Mouse (Mus musculus): ENCODE measurements around the gene Mfsd4b5. TPM values are rescaled to one million over a fixed set of nuclear protein-coding genes. Genes with fewer than 3 reads are reported as not detected.
"Not testable (repeated sequence)": the region's sequence is repeated elsewhere in the genome, so short reads cannot be mapped to it uniquely, and the experiment has no call there.

The Mfsd4b5 gene
- total and polyA plus RNA-seq, 3 experiments = 0.22 TPM; not detected in 2

- no peaks in the 10 kb centered on the region for H3K4me1 ChIP-seq (ENCODE audit: insufficient read depth, low read depth, low read length)
- no peaks in the 10 kb centered on the region for H3K9me3 ChIP-seq (replicated peaks)
- H3K4me3 ChIP-seq (ENCODE audit: low read depth, low read length) = no peak overlapping the region
- no peaks in the 10 kb centered on the region for H3K36me3 ChIP-seq (replicated peaks)
- TF ChIP-seq POLR2AphosphoS5 (IDR thresholded peaks at IDR 0.05; ENCODE audit: insufficient replicate concordance, low read depth, low read length) = no peak
- no peak for TF ChIP-seq CTCF (IDR thresholded peaks at IDR 0.05; ENCODE audit: low read depth, low read length)
- TF ChIP-seq GATA1 (IDR thresholded peaks at IDR 0.05; ENCODE audit: borderline replicate concordance, low read length) = no peak
- TF ChIP-seq GATA2 (IDR thresholded peaks at IDR 0.05; ENCODE audit: borderline replicate concordance, low read depth, low read length) = no peak
- TF ChIP-seq TAL1 (conservative IDR thresholded peaks at IDR 0.05; ENCODE audit: low read depth, low read length) = no peak
- DNase-seq (ENCODE audit: low spot score) (no peak), ATAC-seq (ENCODE audit: extremely low read depth, insufficient number of reproducible peaks, low FRiP score, poor library complexity, severe bottlenecking) (no peak)
- peaks cover 36% of the 10 kb centered on the region for H3K27me3 ChIP-seq (ENCODE audit: insufficient read depth, low read length)
Observed at GRCm38 (mm10) chr10:39936553-39936952, 49.9 kb downstream of the Mfsd4b5 start.

DNA sequence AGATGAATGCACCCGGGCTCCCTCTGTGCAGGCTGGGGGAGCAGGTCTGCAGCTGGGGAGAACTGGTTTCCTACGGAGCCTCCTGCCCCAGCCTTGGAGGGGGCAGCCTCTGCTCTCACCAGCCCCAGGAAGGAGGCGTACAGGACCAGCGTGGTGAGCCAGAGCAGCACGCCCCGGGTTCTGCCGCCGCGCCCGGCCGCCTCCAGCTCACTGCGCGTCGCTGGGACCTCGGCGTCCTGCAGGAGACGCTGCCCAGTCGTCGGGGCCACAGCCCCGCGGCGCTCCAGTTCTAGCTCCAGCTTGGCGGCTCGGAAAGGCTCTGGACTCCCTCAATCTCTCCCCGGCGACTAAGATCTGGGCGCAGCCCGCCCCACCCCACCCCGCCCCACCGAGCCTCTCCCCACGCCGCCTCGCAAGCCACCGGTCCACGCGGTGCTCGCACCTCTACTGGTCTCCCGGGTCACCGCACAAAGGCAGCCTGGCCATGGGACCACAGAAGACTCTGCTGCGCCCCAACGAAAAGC, 59.8 kb downstream of the Mfsd4b5 start, which contains the start of gene Mfsd4b2:
Gene Mfsd4b2, minus strand, starts transcription at position 308 of the 524 bp plus-strand sequence.
- TF ChIP-seq GATA1 (IDR thresholded peaks at IDR 0.05; ENCODE audit: borderline replicate concordance, low read length) (no peak), TAL1 (conservative IDR thresholded peaks at IDR 0.05; ENCODE audit: low read depth, low read length) (no peak), POLR2AphosphoS5 (IDR thresholded peaks at IDR 0.05; ENCODE audit: insufficient replicate concordance, low read depth, low read length) (no peak), CTCF (IDR thresholded peaks at IDR 0.05; ENCODE audit: low read depth, low read length) (no peak), GATA2 (IDR thresholded peaks at IDR 0.05; ENCODE audit: borderline replicate concordance, low read depth, low read length) (no peak)
- DNase-seq (ENCODE audit: low spot score) (no peak), ATAC-seq (ENCODE audit: extremely low read depth, insufficient number of reproducible peaks, low FRiP score, poor library complexity, severe bottlenecking) (no peak)
- Histone ChIP-seq H3K9me3 (replicated peaks) (no peaks in the 10 kb centered on the region), H3K36me3 (replicated peaks) (no peaks in the 10 kb centered on the region), H3K4me1 (ENCODE audit: insufficient read depth, low read depth, low read length) (no peaks in the 10 kb centered on the region), H3K4me3 (ENCODE audit: low read depth, low read length) (no peak within 1 kb of the TSS), H3K27me3 (ENCODE audit: insufficient read depth, low read length) (peaks cover 7% of the 10 kb centered on the region; the same call in 1 of the 2 replicates)

GRCm38 (mm10) chr10:39924556-39924955, 61.9 kb downstream of the Mfsd4b5 start:
- not testable (repeated sequence) for H3K9me3 ChIP-seq (replicated peaks); H3K27me3 ChIP-seq (ENCODE audit: insufficient read depth, low read length); H3K4me1 ChIP-seq (ENCODE audit: insufficient read depth, low read depth, low read length); DNase-seq (ENCODE audit: low spot score); H3K36me3 ChIP-seq (replicated peaks); ATAC-seq (ENCODE audit: extremely low read depth, insufficient number of reproducible peaks, low FRiP score, poor library complexity, severe bottlenecking); H3K4me3 ChIP-seq (ENCODE audit: low read depth, low read length)

DNA sequence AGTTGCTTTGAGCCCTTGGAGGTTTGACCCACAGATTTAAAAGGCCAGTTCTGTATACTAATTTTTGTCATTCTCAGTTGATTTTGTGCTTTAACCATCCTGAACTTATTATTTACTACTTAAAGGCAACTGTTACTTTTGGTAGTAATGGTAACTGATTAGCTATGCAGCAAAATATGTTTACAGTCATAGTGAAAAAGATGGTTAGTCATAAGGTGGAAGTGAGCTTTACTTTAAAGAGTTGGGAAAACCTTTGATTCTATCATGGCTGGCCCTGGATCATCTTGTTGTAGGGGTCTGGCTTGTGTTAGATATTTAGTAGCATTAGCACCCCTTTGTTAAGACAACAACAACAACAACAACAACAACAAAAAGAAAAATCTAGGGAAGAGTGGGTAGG, 73.8 kb downstream of the Mfsd4b5 start:
- no peaks in the 10 kb centered on the region; the same call in 1 of the 2 replicates for H3K4me1 ChIP-seq (ENCODE audit: insufficient read depth, low read depth, low read length)
- H3K36me3 ChIP-seq (replicated peaks) = no peaks in the 10 kb centered on the region
- no peak overlapping the region for H3K4me3 ChIP-seq (ENCODE audit: low read depth, low read length)
- ATAC-seq (ENCODE audit: extremely low read depth, insufficient number of reproducible peaks, low FRiP score, poor library complexity, severe bottlenecking) (no peak), DNase-seq (ENCODE audit: low spot score) (no peak)
- no peak for TF ChIP-seq GATA2 (IDR thresholded peaks at IDR 0.05; ENCODE audit: borderline replicate concordance, low read depth, low read length)
- H3K9me3 ChIP-seq (replicated peaks) = no peaks in the 10 kb centered on the region
- H3K27me3 ChIP-seq (ENCODE audit: insufficient read depth, low read length) = peaks cover 22% of the 10 kb centered on the region

DNA sequence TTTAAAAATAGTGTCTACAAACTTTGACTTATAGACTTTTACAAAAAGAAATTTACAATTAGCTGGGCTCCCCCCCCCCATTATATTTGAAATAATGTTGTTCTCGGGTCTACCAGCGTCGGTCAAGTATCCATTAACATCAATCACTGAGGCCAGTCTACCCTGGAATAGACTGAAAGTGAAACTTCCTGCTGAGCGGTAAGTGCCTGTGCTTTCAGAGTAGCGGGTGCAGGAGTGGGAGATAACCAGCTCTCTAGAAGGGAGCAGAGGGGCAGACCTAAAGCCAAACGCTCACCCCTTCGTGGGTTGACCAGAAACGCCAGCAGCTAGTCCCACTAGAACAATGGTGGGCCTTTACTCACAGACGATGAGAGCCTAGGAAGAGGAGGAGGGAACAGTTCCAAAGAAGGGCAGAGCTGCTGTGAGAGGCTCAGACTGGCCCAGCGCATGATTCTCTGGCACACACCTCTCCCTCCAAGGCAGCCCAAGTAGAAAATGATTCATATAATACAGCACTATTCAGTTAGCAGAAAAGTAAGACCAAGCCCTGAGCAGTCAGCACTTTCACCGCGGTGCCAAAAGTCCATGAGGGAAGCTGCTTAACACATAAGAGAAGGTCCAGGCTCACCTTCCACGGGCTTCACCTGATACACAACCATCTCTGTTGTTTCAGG, 77.5 kb downstream of the Mfsd4b5 start:
- Histone ChIP-seq H3K36me3 (replicated peaks) (no peaks in the 10 kb centered on the region), H3K4me3 (ENCODE audit: low read depth, low read length) (no peak overlapping the region), H3K27me3 (ENCODE audit: insufficient read depth, low read length) (peaks cover 33% of the 10 kb centered on the region), H3K9me3 (replicated peaks) (no peaks in the 10 kb centered on the region), H3K4me1 (ENCODE audit: insufficient read depth, low read depth, low read length) (no peaks in the 10 kb centered on the region; the same call in 1 of the 2 replicates)
- DNase-seq (ENCODE audit: low spot score) (no peak), ATAC-seq (ENCODE audit: extremely low read depth, insufficient number of reproducible peaks, low FRiP score, poor library complexity, severe bottlenecking) (no peak)
- no peak for TF ChIP-seq CTCF (IDR thresholded peaks at IDR 0.05; ENCODE audit: low read depth, low read length)
- TF ChIP-seq POLR2AphosphoS5 (IDR thresholded peaks at IDR 0.05; ENCODE audit: insufficient replicate concordance, low read depth, low read length) = no peak
- no peak for TF ChIP-seq GATA1 (IDR thresholded peaks at IDR 0.05; ENCODE audit: borderline replicate concordance, low read length)
- TF ChIP-seq TAL1 (conservative IDR thresholded peaks at IDR 0.05; ENCODE audit: low read depth, low read length) = no peak
- TF ChIP-seq GATA2 (IDR thresholded peaks at IDR 0.05; ENCODE audit: borderline replicate concordance, low read depth, low read length) = no peak

Other genes starting within 250 kb of the Mfsd4b5 start
- gene Mfsd4b4, start 87.4 kb downstream of the Mfsd4b5 start, total RNA-seq (2014; fragmentation: Nextera tagmentation) = 3.0 and 5.9 TPM in 2 replicates
- 5.4 and 5.8 TPM in 2 replicates for gene Mfsd4b4, start 87.4 kb downstream of the Mfsd4b5 start, total RNA-seq (2017)
- 0.44 and 0.55 TPM in 2 replicates for gene Mfsd4b4, start 87.4 kb downstream of the Mfsd4b5 start, polyA plus RNA-seq (2012)
- gene Mfsd4b2, start 59.7 kb downstream of the Mfsd4b5 start, total RNA-seq (2014; fragmentation: Nextera tagmentation) = not detected in 2 replicates
- 0.05 and 0.06 TPM in 2 replicates for gene Mfsd4b2, start 59.7 kb downstream of the Mfsd4b5 start, total RNA-seq (2017)
- gene Mfsd4b2, start 59.7 kb downstream of the Mfsd4b5 start, polyA plus RNA-seq (2012) = not detected in 2 replicates
- gene Mfsd4b3, start 26.5 kb downstream of the Mfsd4b5 start, total RNA-seq (2014; fragmentation: Nextera tagmentation) = not detected in 2 replicates
- 0.12 and 0.16 TPM in 2 replicates for gene Mfsd4b3, start 26.5 kb downstream of the Mfsd4b5 start, total RNA-seq (2017)
- not detected in 2 replicates for gene Mfsd4b3, start 26.5 kb downstream of the Mfsd4b5 start, polyA plus RNA-seq (2012)
- gene Mfsd4b1, start 38.6 kb upstream of the Mfsd4b5 start, total RNA-seq (2014; fragmentation: Nextera tagmentation) = not detected in 2 replicates
- 0.05 TPM in 1 of 2 replicates, not detected in the other for gene Mfsd4b1, start 38.6 kb upstream of the Mfsd4b5 start, total RNA-seq (2017)
- not detected in 2 replicates for gene Mfsd4b1, start 38.6 kb upstream of the Mfsd4b5 start, polyA plus RNA-seq (2012)
- 22.4 and 117 TPM in 2 replicates for gene Slc16a10, start 155.6 kb upstream of the Mfsd4b5 start, total RNA-seq (2014; fragmentation: Nextera tagmentation)
- 16.9 and 18.8 TPM in 2 replicates for gene Slc16a10, start 155.6 kb upstream of the Mfsd4b5 start, total RNA-seq (2017)
- gene Slc16a10, start 155.6 kb upstream of the Mfsd4b5 start, polyA plus RNA-seq (2012) = 5.7 and 7.2 TPM in 2 replicates